Mouse (Mus musculus): ENCODE data around the gene Dnah2. TPM values are rescaled to one million over a fixed set of nuclear protein-coding genes. Genes with fewer than 3 reads are reported as not detected.

The Dnah2 gene
- total RNA-seq, 2 experiments from 2014 or later = 4.6 to 5.2 TPM

DNA sequence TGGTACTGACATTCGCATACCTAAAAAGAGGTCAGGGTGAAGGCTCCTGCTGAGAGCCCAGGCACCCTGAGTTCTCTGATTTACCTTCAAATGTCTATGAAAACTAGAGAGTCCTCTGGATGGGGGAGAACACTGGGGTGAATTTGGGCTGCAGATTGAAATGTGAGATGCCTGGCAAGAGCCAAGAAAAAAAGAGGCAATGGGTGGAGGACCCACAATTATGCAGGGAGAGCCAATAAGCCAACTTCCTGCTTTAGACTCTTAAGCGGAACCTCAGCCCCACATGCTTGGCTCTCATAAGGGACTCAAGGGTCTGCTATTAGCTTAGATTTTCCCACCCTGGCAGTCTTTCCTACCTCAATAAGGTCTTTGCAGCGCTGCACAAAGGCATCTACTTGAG, 32.2 kb downstream of the Dnah2 start:
- TF ChIP-seq CTCF (conservative IDR thresholded peaks at IDR 0.05) = no peak
- no peak overlapping the region for H3K27ac ChIP-seq
- no peak overlapping the region for H3K4me3 ChIP-seq
- no peak for DNase-seq (ENCODE audit: low spot score in 2 of 2)

DNA sequence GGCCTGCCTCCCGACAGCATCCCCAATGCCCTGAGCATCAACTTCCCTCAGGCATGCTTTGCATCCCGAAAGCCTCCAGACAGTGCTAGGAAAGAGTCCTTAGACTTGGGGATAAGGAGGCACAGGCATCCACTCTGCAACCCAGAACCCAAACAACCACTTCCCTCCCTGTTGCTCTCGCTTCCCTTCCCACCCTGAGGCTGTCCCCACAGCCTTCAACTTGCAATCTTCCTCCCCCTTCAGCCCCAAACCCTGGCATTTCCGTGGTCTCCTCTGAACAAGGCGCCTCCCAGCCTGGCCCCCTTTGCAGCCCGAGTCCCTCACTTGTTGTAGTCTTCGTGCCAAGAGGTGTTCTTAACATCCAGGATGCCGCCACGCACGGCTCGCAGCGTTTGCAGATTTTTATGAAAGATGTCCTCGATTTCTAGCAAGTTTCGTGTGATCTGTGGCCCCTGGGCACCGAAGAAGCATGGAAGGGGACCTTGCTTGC, 32.7 kb downstream of the Dnah2 start:
- DNase-seq (ENCODE audit: low spot score in 2 of 2) = no peak
- Histone ChIP-seq H3K27ac (no peak overlapping the region), H3K4me3 (no peak overlapping the region)
- no peak for TF ChIP-seq CTCF (conservative IDR thresholded peaks at IDR 0.05)

DNA sequence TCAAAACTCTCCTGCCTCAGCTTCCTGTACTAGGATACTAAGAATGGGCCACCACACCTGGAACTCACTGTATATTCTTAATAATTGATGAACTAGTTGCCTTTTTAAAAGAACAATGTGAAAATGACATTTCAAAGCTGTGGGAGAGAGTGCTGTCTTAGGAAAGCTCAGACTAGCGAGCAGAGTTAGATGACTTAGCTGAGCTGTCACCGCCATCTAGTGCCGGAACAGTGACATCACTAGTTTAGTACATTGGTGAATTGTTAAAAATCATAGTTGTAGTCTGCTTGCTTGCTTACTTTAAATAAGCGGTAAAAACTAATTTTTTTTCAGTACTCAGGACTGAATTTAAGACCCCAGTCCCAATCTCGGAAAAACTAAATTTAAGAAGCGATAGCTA, 35.1 kb downstream of the Dnah2 start:
- H3K27ac ChIP-seq = no peak overlapping the region
- TF ChIP-seq CTCF (conservative IDR thresholded peaks at IDR 0.05) = peak; percentile 91
- no peak overlapping the region for H3K4me3 ChIP-seq
- DNase-seq (ENCODE audit: low spot score in 2 of 2) = peak; percentile 55 to 61

DNA sequence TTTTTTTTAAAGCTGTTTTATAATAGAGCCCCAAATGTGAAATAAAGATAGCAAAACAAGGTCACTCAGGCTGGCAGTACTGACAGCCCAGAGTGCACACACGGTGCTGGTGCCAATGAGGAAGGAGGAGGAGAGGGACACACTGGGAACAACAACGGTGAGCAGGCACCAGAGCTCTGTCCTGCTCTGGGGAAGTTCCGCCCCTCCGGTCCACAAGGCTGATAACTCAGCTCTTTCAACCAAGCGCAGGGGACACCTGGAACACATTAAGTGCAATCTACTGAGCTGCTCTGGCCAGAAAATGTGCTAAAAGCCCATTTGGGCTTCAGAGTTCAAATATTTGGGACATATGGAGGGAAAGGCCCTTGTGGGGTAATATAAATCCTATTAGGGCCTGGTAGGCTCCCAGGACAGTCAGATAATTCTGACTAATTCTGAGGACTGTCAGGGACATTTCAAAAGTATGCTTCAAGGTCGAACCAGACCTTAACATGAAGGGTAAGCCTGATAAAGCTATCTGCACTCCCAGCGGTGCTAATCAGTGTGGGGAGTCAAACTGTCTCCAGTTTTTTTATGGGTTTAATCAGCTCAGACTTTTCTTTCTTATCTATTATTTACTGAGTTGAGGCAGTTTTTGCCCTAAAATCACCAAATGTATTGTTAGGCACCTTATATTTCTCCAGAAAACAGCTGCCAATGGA, 38.0 kb downstream of the Dnah2 start:
- no peak overlapping the region for H3K4me3 ChIP-seq
- TF ChIP-seq CTCF (conservative IDR thresholded peaks at IDR 0.05) = no peak
- H3K27ac ChIP-seq = no peak overlapping the region
- DNase-seq (ENCODE audit: low spot score in 2 of 2) = no peak

DNA sequence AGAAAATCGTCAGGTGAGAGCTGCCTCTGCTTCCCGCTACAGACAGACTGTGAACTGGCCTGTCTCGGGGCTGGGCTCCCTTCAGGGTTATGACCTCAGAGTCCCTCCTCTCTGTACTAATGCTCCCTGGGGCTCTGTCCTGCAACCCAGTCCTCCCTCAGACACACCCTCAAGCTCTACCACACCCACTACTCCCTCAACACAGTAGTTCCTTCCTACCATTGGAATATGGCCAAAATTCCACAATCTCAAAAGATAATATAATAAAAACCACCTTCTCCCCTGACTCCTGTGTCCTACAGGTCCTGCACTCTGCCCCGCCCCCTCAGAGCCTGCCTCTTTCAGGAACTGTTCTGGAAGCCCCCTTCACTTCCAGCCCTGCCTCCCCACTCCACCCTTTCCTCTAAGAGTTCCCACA, 45.0 kb downstream of the Dnah2 start:
- Histone ChIP-seq H3K27ac (no peak overlapping the region), H3K4me3 (no peak overlapping the region)
- TF ChIP-seq CTCF (conservative IDR thresholded peaks at IDR 0.05) = no peak
- no peak for DNase-seq (ENCODE audit: low spot score in 2 of 2)

DNA sequence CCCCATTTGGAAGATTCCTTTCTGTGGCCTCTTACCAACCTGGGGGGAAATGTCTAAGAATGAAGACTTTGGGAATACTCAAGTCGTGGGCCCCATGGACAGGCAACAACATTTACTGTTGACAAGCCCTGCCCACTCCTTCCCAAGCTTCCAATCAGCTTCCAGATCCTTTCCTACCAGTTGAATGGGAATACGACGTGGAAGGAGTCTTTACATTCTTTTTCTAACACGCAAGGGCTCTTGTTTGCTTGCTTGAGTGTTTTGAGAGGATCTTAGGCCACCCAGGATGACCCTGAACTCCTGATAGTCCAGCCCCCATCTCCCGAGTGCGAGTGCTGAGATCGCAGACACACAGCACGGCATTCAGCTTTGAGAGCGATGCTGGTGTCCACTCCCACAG, 47.4 kb downstream of the Dnah2 start:
- Histone ChIP-seq H3K4me3 (no peak overlapping the region), H3K27ac (no peak overlapping the region)
- DNase-seq (ENCODE audit: low spot score in 2 of 2) = no peak
- TF ChIP-seq CTCF (conservative IDR thresholded peaks at IDR 0.05) = no peak

DNA sequence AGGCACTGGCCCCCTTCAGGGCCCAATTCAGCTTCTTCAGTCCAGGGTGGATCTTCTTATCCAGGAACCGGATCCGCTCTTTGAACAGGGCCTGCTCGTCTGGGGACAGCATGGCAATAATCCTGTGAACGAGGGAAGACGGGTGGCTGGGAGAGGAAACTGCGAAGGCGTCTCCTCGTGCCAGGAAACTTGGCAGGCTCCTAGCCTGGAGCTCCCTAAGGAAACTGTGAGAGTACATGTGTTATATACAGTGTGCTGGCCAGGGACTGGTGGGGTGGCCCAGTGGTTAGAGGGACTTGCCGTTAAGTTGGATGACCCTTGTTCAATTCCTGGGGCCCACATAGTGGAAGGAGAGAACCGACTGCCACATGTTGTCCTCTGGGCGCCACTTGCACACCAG, 49.8 kb downstream of the Dnah2 start:
- Histone ChIP-seq H3K27ac (no peak overlapping the region), H3K4me3 (no peak overlapping the region)
- TF ChIP-seq CTCF (conservative IDR thresholded peaks at IDR 0.05) = no peak
- DNase-seq (ENCODE audit: low spot score in 2 of 2) = peak; percentile 16 to 17

DNA sequence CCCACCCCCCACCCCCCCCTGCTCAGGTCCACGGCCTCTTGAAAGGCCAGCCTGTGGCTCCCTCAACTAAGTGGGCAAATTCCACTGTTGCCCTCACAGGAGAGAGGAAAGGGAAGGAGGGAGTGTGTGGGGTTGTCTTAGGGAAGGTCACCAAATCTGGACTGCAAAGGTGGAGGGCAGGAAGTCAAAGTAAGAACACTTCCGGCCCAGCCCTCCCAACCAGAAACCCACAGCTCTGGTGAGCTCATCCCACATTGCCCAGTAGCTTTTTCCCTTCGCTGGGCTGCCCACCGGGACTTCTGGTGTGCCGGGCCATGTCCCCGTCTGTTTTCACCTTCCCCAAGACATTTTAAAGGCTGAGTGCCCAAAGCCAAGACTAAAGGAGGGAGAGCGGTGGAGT, 57.2 kb downstream of the Dnah2 start:
- no peak for DNase-seq (ENCODE audit: low spot score in 2 of 2)
- no peak for TF ChIP-seq CTCF (conservative IDR thresholded peaks at IDR 0.05)

DNA sequence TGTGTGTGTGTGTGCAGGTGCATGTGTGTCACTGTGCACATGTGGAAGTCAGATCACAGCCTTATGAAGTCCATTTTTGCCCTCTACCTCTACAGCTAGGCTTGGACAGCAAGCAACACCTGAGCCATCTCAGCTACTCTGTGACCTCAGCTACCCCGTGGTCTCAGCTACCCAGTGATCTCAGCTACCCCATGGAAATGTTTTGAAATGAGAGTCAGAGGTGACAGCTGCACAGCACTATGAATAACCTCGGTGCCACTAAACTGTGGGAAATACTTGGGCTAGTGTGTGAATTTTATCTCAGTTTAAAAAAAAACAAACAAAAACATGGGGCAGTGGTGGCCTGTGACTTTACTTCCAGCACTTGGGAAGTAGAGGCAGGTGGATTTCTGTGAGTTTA, 58.0 kb downstream of the Dnah2 start:
- H3K27ac ChIP-seq = no peak overlapping the region
- no peak for DNase-seq (ENCODE audit: low spot score in 2 of 2)
- no peak overlapping the region for H3K4me3 ChIP-seq
- TF ChIP-seq CTCF (conservative IDR thresholded peaks at IDR 0.05) = no peak

More for the DNA sequence above, 57.2 kb downstream of the Dnah2 start:
- Histone ChIP-seq H3K4me3 (no peak overlapping the region), H3K27ac (no peak overlapping the region)

DNA sequence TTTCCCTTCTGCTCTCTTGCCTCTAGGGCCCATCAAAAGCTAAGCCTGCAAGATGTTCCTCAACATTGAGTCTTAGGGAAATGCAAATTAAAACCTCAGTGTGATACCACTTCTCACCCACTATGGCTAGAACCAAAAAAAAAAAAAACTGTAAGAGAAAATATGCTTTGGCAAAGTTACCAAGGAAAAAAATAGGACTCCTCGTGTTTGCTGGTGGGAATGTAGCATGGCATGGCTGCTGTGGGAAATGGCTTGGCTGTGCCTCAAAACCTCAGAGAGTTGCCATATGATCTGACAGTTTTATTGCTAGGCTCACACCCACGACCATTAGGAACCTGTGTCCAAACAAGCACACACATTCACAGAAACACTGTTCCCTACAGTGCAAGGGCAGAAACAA, 61.4 kb downstream of the Dnah2 start:
- peak in 1 of 2 experiments; percentile 12 for DNase-seq (ENCODE audit: low spot score in 2 of 2)
- Histone ChIP-seq H3K27ac (no peak overlapping the region), H3K4me3 (no peak overlapping the region)
- no peak for TF ChIP-seq CTCF (conservative IDR thresholded peaks at IDR 0.05)

DNA sequence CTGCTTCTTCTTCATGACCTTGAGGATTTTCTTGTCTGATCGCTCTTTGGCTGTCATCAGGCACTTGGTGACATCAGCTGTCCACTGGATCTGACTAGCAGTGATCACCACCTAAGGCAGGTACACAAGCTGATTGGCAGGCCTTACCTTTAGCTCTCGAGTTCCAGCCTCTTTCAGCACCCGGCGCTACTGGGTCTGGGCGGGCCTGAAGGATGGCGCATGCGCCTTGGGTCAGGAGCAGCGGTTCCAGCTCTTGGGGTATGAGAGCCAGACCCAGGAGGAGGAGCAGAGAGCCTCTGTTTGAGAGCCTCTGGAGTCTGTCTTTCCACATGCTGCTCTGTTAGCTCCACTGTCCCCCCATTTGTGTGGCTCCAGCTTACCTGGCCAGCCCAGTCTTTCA, 71.3 kb downstream of the Dnah2 start:
- no peak for DNase-seq (ENCODE audit: low spot score in 2 of 2)
- Histone ChIP-seq H3K27ac (no peak overlapping the region), H3K4me3 (no peak overlapping the region)
- TF ChIP-seq CTCF (conservative IDR thresholded peaks at IDR 0.05) = no peak

DNA sequence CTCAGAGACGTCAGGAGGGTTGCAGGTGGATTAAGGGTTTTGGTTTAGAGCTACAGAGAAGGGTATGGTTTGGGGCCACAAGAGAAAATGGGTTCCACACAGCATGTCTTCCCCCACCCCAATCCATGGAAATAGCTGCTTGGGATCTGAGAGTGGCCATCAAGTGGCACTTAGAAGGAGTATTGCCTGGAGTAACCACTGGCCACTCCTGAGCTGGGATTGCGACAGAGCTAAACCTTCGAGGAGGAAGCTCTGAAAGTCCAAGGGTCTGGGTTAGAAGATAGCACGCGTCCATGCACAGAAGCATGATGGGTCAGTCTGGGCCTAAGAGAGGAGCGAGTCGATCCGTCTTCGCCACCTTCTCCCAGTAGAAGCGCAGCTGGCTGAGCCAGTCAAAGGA, 72.1 kb downstream of the Dnah2 start:
- DNase-seq (ENCODE audit: low spot score in 2 of 2) = no peak
- no peak overlapping the region for H3K4me3 ChIP-seq
- H3K27ac ChIP-seq = no peak overlapping the region
- TF ChIP-seq CTCF (conservative IDR thresholded peaks at IDR 0.05) = no peak

DNA sequence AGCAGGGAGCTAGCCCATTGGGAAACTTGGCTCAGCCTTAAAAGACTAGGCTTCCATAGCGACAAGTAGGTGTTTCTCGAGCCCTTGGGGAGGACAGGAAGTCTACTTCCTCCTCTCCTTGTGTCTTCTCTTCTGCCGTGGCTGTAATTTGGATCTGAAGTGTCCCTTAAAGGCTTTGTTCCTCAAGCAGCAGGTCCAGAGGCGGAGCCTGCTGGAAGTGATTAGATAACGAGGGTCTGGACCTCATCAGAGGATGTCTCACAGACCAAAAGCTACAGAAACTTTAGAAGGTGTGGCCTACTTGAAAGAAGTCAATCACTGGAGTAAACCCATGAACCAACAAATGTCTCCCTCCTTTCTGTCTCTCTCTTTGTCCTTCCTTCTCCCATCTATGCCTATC, 74.2 kb downstream of the Dnah2 start:
- no peak for DNase-seq (ENCODE audit: low spot score in 2 of 2)
- no peak for TF ChIP-seq CTCF (conservative IDR thresholded peaks at IDR 0.05)
- Histone ChIP-seq H3K4me3 (no peak overlapping the region), H3K27ac (no peak overlapping the region)

DNA sequence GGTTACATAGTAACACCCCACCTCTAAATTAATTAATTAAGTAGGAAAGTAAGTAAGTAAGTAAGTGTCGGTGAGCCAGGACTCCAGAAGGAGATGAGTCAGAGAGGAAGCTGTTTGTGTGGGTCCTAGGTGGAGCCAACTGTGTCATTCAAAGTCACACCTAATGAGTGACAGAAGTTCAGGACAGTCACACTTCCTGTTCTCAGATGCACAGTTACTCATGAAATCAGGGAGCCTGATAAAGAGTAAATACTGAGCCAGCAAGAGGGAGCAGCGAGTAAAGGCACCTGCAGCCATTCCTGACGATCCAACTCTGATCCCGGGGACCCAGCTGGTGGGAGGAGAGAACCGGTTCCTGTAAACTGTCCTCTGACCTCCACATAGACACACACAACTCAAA, 76.2 kb downstream of the Dnah2 start:
- DNase-seq (ENCODE audit: low spot score in 2 of 2) = no peak
- no peak for TF ChIP-seq CTCF (conservative IDR thresholded peaks at IDR 0.05)
- no peak overlapping the region for H3K4me3 ChIP-seq
- no peak overlapping the region for H3K27ac ChIP-seq
